Mouse (Mus musculus) thymus, adult 2 months (tissue): Measurements from ENCODE around the gene Bclaf1.

Experiments used
- CTCF ChIP-seq: fragments of 200-500 bp; IDR thresholded peaks from 2 replicates; pipeline ENCODE4 v1.5.1; 2012; ENCODE audit warnings: mild to moderate bottlenecking, control low read depth, low read length, moderate library complexity, borderline replicate concordance; ENCODE audit not compliant: control insufficient read depth, poor library complexity, insufficient read depth; ENCODE audit errors: extremely low read depth
- POLR2A ChIP-seq: fragments of 200-500 bp; IDR thresholded peaks from 2 replicates; pipeline ENCODE4 v1.6.1; 2012; ENCODE audit warnings: mild to moderate bottlenecking, low read length, control low read depth, moderate library complexity; ENCODE audit not compliant: control insufficient read depth, poor library complexity, insufficient read depth; ENCODE audit errors: extremely low read depth

DNA sequence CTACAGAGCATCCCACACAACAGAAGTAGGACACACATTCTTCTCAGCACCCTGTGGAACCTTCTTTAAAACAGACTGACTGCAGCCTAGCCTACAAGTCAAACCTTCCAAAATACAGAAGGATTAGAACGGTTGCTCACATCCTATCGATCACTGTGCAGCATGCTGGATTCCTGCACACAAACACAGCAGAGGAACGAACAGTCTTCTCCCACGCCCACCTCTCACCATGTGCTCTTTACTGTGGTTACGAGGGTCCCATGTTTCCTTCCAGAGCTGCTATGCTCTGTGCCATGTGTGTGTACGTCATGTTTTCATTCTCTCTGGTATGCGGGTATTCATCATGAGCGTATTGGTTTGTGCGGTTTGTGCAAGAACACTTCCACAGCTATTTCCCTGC is 65.4 kb downstream of the Bclaf1 start:
- TF ChIP-seq POLR2A (no peak), CTCF (no peak)
